Mouse (Mus musculus): ENCODE data around the gene Ndufs2.

GRCm38 (mm10) chr1:171190832-171191231 is 60.4 kb downstream of the Ndufs2 start:
- TF ChIP-seq POLR2A (IDR thresholded peaks at IDR 0.05; ENCODE audit: extremely low read depth, insufficient read depth, low read length), result no peak
- no peak for TF ChIP-seq CTCF (IDR thresholded peaks at IDR 0.05; ENCODE audit: low read depth, low read length)

All from liver, adult 2 months (tissue).